Mouse (Mus musculus) stomach, postnatal 0 days (tissue): ENCODE data around the gene Rnf43.

ENCODE experiments used
- CTCF ChIP-seq: IDR thresholded peaks from 2 replicates; pipeline ENCODE4 v1.5.1; 2016; ENCODE audit warnings: antibody characterized with exemption, low read depth, mild to moderate bottlenecking, moderate library complexity
- EP300 ChIP-seq: optimal IDR thresholded peaks from 2 replicates; pipeline ENCODE3; 2016; ENCODE audit warnings: antibody characterized with exemption

DNA sequence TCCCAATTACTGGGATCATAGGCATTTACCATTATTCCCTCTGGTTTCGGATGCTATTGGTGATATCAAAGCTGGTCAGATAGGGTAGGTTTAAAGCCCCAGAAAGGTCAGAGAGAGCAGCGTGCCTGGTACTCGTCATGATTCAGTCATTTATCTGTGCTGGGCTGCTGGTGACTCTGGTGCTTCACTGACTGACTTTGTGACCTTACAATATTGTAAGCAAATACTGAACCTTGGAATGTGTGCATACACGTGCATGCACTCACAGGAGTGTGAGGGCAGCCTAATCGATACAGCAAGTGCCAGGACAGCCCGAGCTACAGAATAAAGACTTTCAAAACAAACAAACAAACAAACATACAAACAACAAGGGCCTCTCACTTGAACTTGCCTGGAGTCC lies 73.2 kb downstream of the Rnf43 start:
- TF ChIP-seq CTCF (no peak), EP300 (no peak)
